Mouse (Mus musculus) spleen, postnatal 10 days (tissue): ENCODE results near the gene Psmb10.

Experiments used
- DNase-seq, 2 experiments: peaks; one replicate each; pipeline ENCODE4 v3.0.0; 2021 to 2022; ENCODE audit warnings: low spot score in 2 of 2

Psmb10 gene

DNA sequence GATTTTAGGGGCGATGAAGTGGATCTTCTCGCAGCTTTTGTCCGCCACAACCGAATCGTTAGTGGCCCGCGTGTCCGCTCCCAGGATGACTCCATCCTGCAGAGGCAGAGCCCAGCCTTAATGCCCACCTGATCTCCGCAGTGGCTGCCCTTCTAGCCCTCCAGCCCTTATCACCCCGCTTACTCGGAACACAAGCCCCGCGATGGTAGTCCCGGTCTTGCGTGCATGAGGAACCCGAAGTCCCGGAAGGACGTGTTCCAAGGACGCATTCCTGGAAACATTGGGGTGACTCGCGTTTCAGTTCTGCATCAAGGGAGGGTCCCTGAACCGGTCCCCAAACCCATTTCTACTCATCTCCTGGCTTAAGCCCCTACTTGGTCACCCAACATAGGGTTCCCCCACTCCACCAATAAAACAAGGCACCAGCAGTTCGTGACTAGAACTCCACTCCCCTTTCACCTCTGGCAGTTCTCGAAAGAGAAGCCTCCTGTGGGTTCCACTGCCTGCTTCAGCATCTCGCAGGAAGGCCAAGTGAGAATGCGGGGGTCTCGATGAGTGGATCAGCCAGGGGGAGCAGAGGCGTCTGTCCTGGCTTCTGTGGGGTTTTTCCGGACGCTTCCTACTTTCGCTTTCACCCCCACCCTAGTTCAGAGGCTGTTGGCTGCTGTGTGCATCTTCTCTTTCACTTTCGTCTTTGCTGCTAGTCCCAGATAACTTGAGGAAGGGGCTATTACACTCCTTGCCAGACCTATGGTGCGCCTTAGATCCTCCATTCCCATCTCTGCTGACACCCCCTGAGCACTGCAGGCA lies 543 bp downstream of the Psmb10 start:
- DNase-seq = peak; percentile 54 to 57

DNA sequence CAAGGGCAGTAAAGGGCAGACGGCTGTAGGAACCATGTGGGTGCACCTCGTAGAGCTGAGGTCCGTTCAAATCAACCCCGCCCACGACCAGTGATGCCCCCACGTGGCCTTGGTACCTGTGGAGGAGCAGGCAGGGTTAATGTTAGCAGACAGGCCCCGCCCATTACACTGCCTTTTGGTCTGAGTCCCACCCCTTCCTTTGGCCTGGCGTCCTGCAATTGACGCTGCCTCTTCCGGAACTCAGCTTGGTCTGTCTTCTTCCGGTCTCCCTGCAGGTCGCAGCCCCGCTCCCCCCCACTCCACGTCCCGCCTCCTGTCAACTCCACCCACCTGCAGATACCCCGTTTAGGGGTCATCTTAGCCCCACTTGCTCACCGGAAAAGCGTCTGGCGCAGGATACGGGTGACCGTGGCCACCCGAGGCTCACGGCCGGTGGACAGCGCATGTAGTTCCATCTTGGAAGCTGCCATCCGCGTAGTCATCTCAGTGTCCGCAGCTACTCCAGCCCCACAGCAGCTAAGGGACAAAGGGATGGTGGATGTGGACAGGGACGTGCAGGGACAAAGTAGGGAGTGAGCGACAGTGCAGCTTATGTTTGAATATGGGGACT lies 1.3 kb downstream of the Psmb10 start:
- peak; percentile 70 to 87 for DNase-seq

DNA sequence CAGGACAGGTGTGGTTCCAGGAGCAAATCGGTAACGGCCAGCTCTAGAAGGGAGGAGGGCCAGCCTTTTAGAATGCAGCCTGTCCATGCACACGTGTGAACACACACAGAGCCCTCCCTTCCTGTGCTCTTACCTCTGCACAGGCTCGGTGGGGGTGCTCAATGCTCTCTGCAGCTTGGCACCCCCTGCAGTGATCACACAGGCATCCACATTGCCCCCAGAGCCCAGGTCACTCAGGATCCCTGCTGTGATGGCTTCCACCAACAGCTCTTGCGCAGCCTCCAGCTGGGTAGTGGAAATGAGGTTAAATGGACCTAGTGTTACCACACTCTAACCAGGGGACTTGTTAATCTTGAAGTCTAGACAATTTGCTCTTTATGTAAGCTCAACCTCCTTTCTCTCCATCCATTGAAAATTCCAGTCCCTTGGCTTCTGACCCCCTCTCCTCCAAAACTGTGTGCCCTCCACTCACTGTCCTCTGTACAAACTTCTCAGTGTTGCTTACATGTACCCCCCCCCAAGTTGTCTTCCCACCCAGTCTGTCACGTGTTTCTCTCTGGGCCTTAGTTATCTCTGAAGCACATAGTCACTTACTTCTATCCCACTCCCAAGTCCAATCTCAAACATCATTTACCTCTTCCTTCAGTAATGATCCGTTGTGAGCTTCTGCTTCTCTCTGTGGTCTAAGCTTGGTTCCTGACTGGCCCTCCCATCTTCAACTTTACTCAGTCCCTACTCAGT lies 2.2 kb downstream of the Psmb10 start:
- no peak for DNase-seq

DNA sequence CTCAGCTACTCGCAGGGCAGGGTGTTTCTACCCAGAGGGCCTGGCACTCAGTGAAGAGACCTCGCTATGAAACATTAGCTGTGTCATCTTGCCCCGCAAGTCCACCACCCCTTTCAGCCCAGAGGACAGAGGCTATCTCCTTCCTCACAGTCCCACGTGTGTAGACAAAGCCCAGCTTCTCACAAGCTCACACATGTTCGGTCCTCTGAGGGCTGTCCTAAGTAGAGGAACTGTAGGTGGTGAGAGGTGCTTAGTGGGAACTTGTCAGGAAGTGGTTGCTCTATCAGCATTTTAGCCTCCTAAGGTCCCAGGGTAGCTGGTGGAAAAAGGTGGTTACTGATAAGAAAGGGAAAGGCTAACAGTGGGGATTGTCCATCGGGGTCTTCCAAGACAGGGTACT lies 3.1 kb downstream of the Psmb10 start:
- DNase-seq = peak in 1 of 2 experiments; percentile 11

DNA sequence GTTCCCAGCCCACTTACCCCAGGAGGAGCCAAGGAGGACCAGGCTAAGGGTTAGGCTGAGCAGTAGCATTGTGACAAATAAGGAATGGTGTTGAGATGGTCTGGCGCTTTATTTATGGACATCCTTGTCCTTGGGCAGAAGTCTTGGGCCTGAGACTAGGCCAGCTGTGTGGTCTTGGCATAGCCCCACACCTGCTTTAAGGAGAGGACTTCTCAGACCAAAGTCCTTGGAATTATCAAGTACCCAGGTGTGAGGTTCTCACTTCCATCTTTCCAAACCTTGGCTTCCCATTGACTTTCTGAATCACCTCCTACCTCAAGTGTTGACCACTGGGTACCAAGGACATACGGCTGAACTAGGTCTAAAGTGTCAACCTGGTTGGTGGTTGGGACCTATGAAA lies 4.5 kb downstream of the Psmb10 start, which contains the start of gene Ctrl:
TSS of gene Ctrl (minus strand) at position 101 of the 400 bp plus-strand sequence.
- DNase-seq = no peak

DNA sequence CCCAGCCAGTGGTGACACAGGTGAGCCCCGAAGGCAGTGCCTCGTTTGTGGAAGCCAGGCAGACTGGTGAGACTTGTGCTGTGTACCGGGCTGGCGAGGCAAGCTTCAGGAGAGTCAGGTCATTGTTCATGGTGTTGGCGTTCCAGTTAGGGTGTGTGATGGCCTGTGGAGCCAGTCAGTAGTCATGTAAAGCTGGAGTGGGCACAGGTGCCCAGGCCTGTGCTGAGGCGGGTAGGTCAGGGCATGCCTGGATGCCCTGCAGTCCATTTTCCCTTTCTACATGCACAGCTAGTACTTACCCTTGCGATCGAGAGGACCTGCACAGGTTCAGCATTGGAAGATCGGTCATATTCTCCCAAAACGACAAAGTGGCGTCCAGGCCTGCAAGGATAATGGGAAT lies 5.7 kb downstream of the Psmb10 start:
- DNase-seq = no peak

DNA sequence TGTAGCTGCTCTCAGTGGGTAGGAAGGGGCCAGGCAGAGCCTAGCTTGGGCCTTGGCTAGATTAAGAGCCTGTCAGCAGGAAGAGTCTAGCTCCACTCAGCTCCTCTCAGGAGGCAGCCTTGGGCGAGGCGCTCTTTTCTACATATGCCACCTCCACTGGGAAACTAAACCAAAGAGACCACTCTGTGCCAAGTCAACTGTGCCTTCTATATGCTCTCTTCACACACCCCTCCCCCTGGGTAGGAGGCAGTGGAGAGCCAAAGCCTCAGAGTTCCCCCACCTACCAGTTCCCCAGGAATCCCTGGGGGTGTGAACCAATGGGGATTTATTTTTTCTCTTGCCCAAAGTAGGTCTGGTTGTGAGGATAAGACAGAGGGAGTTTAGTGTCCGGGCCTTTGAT lies 7.0 kb downstream of the Psmb10 start:
- no peak for DNase-seq

DNA sequence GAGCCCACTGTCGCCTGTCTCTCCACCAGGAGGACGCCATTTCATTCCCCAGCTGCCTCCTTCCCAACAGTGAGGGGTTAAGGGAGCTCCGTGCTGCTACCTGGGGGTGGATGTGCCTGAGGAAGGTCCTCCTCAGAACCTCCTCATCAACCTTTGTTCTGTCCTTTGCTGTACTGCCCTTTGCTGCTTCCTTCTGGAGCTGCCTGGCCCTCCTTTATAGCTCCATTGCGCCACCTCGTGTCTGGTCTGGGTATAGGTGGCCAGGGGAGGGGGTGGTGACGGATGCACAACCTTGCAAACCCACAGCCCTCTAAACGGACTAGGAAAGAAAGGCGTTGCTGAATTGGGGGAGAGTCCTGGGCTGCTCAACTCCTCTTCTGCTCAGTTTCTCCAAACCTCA lies 7.6 kb downstream of the Psmb10 start:
- peak; percentile 93 for DNase-seq

DNA sequence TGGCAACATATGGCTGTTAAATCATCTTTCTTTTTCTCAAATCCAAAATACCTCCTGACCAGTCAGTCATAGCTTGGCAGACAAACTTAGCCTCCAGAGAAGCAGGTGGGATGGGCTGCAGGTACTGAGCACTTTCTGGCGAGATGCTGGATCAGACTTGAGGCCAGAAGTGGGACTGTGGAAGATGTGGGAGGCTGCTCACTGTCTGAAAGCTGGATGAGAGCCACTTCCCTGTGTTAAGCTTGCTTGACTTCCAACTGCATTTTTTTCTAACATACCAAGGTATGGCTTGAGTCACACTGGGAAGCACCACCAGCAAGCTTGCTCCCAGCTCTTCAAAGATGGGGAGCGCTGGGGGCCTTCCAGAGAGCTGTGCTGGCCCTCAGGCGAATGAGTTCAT lies 13.1 kb downstream of the Psmb10 start:
- no peak for DNase-seq

DNA sequence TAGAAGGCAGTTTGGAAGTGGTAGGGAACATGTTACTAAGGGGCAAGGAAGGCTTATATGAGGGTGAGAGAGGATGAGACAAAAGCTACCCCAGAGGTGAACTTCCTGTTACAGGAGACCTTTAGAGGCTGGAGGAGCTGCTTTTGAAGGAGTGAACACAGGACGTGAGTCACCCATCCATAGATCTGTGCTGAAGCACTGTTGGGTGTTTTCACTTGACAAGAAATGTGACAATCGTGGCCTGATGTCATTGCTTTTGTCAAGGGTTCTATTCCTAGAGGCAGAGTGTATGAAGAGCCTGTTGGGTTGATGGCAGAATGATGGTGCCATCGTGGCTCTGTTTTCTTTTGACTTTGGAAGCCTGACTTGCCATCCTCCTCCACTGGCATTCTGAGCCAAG lies 18.9 kb downstream of the Psmb10 start:
- no peak for DNase-seq

DNA sequence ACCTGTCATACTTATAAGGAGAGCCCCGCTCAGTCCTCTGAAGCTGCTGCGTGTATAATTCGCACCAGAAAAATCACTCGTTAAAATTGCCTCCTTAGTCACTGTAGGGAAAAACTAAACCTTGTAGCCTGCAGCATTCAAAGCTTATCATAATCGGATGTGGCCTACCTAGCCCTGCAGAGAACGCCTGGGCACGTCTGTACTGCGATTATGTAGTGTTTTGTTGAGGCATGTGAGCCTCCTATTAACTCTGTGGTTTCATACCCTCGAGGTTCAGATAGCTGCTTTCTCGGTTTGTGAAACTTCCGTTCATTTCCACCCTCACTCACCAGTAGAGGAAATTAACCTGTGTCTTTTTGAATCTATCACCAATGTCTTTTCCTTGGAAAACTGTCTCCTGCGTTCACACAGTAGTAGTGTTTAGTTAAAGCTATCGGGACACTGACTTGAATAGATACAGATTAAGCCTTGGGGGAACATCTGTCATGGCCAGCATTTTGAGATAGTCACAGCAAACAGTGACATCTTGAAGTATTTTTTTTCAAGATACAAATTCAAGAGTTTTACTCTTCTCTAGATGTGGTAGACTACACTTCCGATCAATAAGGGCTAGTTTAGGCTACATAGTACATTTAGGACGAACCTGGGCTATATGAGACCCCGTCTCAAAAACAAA lies 37.2 kb downstream of the Psmb10 start:
- peak in 1 of 2 experiments; percentile 39 for DNase-seq

DNA sequence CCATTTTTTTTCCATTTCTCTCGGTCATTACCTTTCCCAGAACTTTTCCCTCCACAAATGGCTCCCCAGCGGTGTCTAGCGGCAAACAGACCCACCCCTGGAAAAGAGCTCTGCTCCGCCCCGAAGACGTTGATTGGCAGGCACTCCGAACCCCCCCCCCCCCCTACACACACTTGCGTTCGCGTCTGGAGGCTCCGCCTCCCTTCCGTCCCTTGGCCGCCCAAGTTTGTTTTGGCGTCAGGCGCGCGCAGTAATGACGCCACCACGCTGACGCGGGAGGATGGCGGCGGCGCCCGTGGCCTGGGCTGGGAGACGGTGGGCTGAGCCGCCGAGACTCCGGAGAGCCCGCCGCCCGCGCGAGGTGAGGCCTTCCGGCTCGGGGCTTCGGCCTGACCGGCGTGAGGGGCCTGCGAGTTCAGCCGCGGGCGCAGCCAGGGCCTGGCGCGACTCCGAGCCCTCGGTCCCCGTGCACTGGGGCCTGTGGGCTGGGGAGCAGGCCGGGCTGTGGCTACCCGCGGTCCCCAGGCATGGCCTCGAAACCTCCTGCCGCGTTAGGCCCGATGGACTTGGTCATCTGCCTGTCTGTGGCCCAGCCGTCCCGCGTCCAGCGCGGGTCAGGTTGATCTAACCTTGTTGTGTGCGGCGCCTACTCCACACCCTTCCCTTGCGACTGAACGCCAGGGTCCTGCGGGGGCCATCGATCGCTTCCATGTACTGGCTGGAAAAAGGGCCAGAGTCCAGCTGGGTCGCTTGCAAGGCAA lies 37.9 kb downstream of the Psmb10 start, which contains the start of gene Pskh1:
TSS of gene Pskh1 (plus strand) at position 262 of the 761 bp plus-strand sequence.
- DNase-seq = peak; percentile 93 to 94

DNA sequence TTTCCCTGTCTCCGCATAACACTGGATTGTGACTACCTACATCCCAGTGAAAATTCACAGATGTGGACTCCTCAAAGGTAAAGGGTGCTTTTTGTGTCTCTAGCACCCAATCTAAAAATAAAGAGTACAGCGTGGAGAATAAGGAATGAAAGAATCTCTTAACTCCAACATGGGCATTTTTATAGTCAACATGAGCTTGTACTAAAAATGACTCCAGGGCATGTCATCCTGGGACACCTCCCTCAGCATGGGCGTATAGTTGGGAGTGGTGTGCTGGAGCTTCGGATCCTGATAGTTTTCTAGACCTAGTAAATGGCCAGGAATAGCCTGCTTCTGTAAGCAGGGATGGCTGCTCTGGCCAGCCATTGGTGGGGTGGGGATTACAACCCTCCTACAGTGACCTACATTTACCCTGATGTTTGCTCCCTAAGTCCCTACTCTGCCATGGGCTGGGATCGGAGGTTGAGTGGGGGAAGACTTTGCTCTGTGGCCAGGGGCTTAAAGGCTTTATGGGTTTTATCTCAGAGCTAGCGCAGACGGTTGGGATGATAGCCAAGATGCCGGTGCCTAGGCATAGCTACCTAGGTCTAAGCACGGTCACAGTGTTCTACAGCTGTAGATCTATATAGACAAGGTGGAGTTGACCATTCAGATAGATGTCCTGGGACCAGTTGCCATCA lies 40.3 kb downstream of the Psmb10 start:
- DNase-seq = no peak

DNA sequence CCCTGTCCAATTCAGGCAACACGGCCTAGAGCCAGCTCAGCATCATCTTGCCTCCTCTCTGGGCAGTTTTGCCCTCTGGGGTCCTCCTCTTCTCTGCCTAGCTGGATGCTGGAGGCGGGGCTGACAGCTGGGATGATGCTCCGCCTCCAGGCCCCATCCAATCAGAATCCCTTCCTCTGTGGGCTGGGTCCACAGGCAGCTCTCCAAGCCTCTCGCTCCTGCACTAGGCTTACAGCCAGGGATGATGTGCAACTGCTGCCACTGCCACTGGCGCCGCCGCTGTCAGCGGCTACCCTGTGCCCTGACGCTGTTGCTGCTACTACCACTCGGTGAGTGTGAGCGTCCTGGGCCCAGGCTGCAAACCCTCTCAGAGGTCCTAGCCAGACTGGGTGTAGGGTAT lies 44.9 kb downstream of the Psmb10 start, which contains the start of gene Nrn1l:
TSS of gene Nrn1l (plus strand) at position 229 of the 400 bp plus-strand sequence.
- peak in 1 of 2 experiments; percentile 42 for DNase-seq

DNA sequence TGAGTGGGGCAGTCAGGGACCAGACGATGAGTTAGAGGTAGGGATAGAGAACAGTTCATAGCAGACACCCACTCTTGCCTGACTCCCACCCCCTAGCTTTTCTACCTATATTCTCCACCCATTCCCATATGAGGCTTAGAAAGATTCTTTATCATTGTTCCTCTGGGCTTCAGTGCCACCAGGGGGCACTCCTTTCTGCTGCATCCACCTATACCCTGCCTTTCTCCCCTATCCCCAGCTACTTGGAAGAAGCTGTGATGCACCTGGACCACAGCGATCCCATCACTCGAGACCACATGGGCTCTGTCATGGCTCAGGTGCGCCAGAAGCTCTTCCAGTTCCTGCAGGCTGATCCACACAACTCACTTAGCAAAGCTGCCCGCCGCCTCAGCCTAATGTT lies 45.8 kb downstream of the Psmb10 start:
- DNase-seq = peak in 1 of 2 experiments; percentile 43

DNA sequence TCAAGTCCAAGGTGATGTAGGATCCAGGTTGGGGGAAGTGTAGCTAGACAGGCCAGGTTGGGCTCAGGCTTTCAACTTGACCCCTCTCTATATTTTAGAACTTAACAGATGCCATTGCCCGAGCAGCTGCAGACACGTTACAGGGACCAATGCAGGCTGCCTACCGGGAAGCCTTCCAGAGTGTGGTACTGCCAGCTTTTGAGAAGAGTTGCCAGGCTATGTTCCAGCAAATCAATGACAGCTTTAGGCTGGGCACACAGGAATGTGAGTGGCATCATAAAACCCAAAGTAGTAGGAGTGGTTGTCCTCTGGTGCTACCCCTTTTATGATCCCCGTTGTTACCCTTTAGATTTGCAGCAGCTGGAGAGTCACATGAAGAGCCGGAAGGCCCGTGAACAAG lies 47.4 kb downstream of the Psmb10 start:
- DNase-seq = no peak

DNA sequence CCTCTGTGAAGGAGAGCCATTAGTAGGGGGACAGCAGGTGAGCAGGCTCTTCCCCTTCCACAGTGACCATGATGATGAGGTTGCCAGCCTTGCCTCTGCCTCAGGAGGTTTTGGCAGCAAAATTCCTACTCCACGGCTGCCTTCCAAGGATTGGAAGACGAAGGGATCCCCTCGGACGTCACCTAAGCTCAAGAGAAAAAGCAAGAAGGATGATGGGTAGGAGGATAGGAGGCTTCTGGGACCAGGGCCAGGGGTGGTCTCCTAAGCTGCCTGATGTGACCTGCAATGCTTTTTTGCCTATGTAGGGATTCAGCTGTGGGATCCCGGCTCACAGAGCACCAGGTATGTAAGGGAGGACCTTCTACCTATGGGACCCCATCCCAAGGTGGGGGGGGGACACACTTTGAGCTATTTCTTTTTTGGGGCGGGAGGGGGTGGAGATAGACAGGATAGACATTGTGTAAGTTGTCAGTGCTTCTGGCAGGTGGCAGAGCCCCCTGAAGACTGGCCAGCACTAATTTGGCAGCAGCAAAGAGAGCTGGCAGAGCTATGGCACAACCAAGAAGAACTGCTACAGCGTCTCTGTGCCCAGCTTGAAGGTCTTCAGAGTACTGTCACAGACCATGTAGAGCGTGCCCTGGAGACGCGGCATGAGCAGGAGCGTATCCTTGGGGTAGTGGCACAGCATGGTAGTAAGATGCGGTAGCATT lies 48.3 kb downstream of the Psmb10 start:
- DNase-seq = no peak
